In genomic region chr11:61074646-61075317, GRCm38 (mm10) we compare ENCODE assay signal across 20 mouse cellular contexts. TPM values are rescaled to one million over a fixed set of nuclear protein-coding genes. Genes with fewer than 3 reads are reported as not detected.
DNase-seq lines count a peak whose midpoint lies in the region; ATAC-seq and TF ChIP-seq lines count a peak whose summit lies in the region.
"Had no signal": no experiment of that assay in that cellular context is flagged by ENCODE, and none has a peak within 500 bp of the region (broad histone marks: within the 10 kb centered on the region; RNA-seq: fewer than 3 reads in every experiment).

No protein-coding gene starts in this region.

- TF ChIP-seq EP300 in MEL (IDR thresholded peaks at IDR 0.05; ENCODE audit: low read depth in 1 of 2, low read length in 2 of 2), result no peak
- TF ChIP-seq EP300 in liver, postnatal 0 days (IDR thresholded peaks at IDR 0.05; ENCODE audit: low read depth), result no peak
- no peak for TF ChIP-seq EP300 in lung, postnatal 0 days (IDR thresholded peaks at IDR 0.05)

- no peak overlapping the region for H3K4me3 ChIP-seq in MEL (ENCODE audit: control insufficient read depth in 1 of 2, insufficient read depth in 1 of 2, low read depth in 2 of 2, low read length in 2 of 2)
- no peak overlapping the region for H3K4me3 ChIP-seq in intestine, embryonic 16.5 days (ENCODE audit: low read length)
- 0 out of 2 replicates have a peak overlapping the region, but pooled peaks have one; percentile 4 for H3K4me3 ChIP-seq in liver, postnatal 0 days (ENCODE audit: low read depth, low read length)
- no peak overlapping the region for H3K4me3 ChIP-seq in lung, postnatal 0 days (ENCODE audit: low read depth, low read length)
- H3K4me3 ChIP-seq: forebrain, embryonic 13.5 days; hindbrain, embryonic 10.5 days; limb, embryonic 15.5 days had no signal

- no peak overlapping the region for H3K27ac ChIP-seq in MEL (ENCODE audit: control insufficient read depth, low read depth, low read length)
- no peak overlapping the region for H3K27ac ChIP-seq in intestine, embryonic 16.5 days (ENCODE audit: low read length)
- 0 out of 2 replicates have a peak overlapping the region, but pooled peaks have one; percentile 5 for H3K27ac ChIP-seq in liver, postnatal 0 days (ENCODE audit: low read depth)
- no peak overlapping the region for H3K27ac ChIP-seq in lung, postnatal 0 days (ENCODE audit: low read length)
- H3K27ac ChIP-seq: forebrain, embryonic 13.5 days; hindbrain, embryonic 10.5 days; kidney, postnatal 0 days; limb, embryonic 15.5 days had no signal

- peaks cover 4 to 10% of the 10 kb centered on the region in 2 experiments; a peak in 3 of 4 replicates for H3K4me1 ChIP-seq in MEL (ENCODE audit: control insufficient read depth in 1 of 2, insufficient read depth in 2 of 2, low read length in 2 of 2)
- peaks cover 8% of the 10 kb centered on the region; the same call in 1 of the 2 replicates for H3K4me1 ChIP-seq in intestine, embryonic 16.5 days (ENCODE audit: control insufficient read depth, insufficient read depth, low read length)
- H3K4me1 ChIP-seq in liver, postnatal 0 days (ENCODE audit: insufficient read depth), result peaks cover 16% of the 10 kb centered on the region; the same call in 1 of the 2 replicates
- H3K4me1 ChIP-seq in lung, postnatal 0 days (ENCODE audit: insufficient read depth, low read depth, low read length), result no peaks in the 10 kb centered on the region
- H3K4me1 ChIP-seq: forebrain, embryonic 13.5 days had no signal

- H3K4me2 ChIP-seq in intestine, embryonic 16.5 days (ENCODE audit: low read depth, low read length), result no peak overlapping the region
- H3K4me2 ChIP-seq in liver, postnatal 0 days (ENCODE audit: low read depth, low read length), result peak overlapping the region; percentile 49
- H3K4me2 ChIP-seq in lung, postnatal 0 days (replicated peaks; ENCODE audit: low read depth, low read length), result no peak overlapping the region
- H3K4me2 ChIP-seq: forebrain, embryonic 13.5 days; limb, embryonic 15.5 days; midbrain, embryonic 11.5 days had no signal

- TF ChIP-seq RAD21 in MEL (IDR thresholded peaks at IDR 0.05; ENCODE audit: low read depth, low read length), result no peak

- H3K9me3 ChIP-seq in MEL (replicated peaks; ENCODE audit: insufficient read depth, low read length), result no peaks in the 10 kb centered on the region
- no peaks in the 10 kb centered on the region for H3K9me3 ChIP-seq in intestine, embryonic 16.5 days (ENCODE audit: control insufficient read depth, low read length)
- H3K9me3 ChIP-seq in liver, postnatal 0 days (ENCODE audit: low read length), result no peaks in the 10 kb centered on the region
- no peaks in the 10 kb centered on the region for H3K9me3 ChIP-seq in lung, postnatal 0 days (ENCODE audit: low read length)
- H3K9me3 ChIP-seq: forebrain, embryonic 13.5 days; hindbrain, embryonic 10.5 days; limb, embryonic 15.5 days had no signal

- peak; percentile 58 for ATAC-seq in intestine, embryonic 16.5 days
- ATAC-seq in liver, postnatal 0 days, result peak; percentile 37; the same call in 1 of the 2 replicates
- ATAC-seq in lung, postnatal 0 days, result no peak
- ATAC-seq: forebrain, embryonic 13.5 days had no signal

- no peak for TF ChIP-seq POLR2A in MEL (IDR thresholded peaks at IDR 0.05; ENCODE audit: control insufficient read depth in 1 of 2, insufficient read depth in 1 of 2, low read depth in 1 of 2, low read length in 2 of 2, poor library complexity in 1 of 2)

- no peaks in the 10 kb centered on the region for H3K79me2 ChIP-seq in MEL (ENCODE audit: control insufficient read depth, insufficient read depth, low read length, poor library complexity)

- peaks cover 2 to 3% of the 10 kb centered on the region in 2 experiments; a peak in 3 of 4 replicates for H3K27me3 ChIP-seq in MEL (ENCODE audit: control insufficient read depth in 1 of 2, insufficient read depth in 2 of 2, low read length in 2 of 2)
- no peaks in the 10 kb centered on the region for H3K27me3 ChIP-seq in intestine, embryonic 16.5 days (replicated peaks; ENCODE audit: control insufficient read depth, insufficient read depth, low read length)
- no peaks in the 10 kb centered on the region for H3K27me3 ChIP-seq in liver, postnatal 0 days (ENCODE audit: insufficient read depth, low read length)
- H3K27me3 ChIP-seq in lung, postnatal 0 days (replicated peaks; ENCODE audit: insufficient read depth, low read length), result no peaks in the 10 kb centered on the region
- H3K27me3 ChIP-seq: forebrain, embryonic 13.5 days; limb, embryonic 15.5 days had no signal

- TF ChIP-seq CTCF in MEL (IDR thresholded peaks at IDR 0.05 in 2 of 3, conservative IDR thresholded peaks at IDR 0.05 in 1 of 3; ENCODE audit: control insufficient read depth in 1 of 3, insufficient read depth in 1 of 3, low read depth in 2 of 3, low read length in 3 of 3, poor library complexity in 1 of 3, severe bottlenecking in 1 of 3), result no peak
- no peak for TF ChIP-seq CTCF in liver, postnatal 0 days (IDR thresholded peaks at IDR 0.05; ENCODE audit: low read depth)
- no peak for TF ChIP-seq CTCF in lung, postnatal 0 days (IDR thresholded peaks at IDR 0.05)

- H3K36me3 ChIP-seq in MEL (ENCODE audit: control insufficient read depth in 1 of 2, insufficient read depth in 2 of 2, low read length in 2 of 2), result peaks cover 0 to 5% of the 10 kb centered on the region in 2 experiments; a peak in 1 of 4 replicates
- H3K36me3 ChIP-seq in intestine, embryonic 16.5 days (ENCODE audit: control insufficient read depth, insufficient read depth, low read length), result no peaks in the 10 kb centered on the region
- no peaks in the 10 kb centered on the region for H3K36me3 ChIP-seq in liver, postnatal 0 days (replicated peaks; ENCODE audit: insufficient read depth, low read length)
- H3K36me3 ChIP-seq in lung, postnatal 0 days (ENCODE audit: insufficient read depth, low read length), result no peaks in the 10 kb centered on the region
- H3K36me3 ChIP-seq: hindbrain, embryonic 10.5 days; limb, embryonic 15.5 days had no signal

- peak; percentile 23 for DNase-seq in gastrocnemius, postnatal 25 days
- DNase-seq in gastrocnemius, postnatal 10 days, result no peak
- peak; percentile 18 for DNase-seq in MEL (ENCODE audit: low read depth, low spot score)
- DNase-seq in liver, postnatal 0 days, result no peak
- no peak for DNase-seq in lung, postnatal 0 days (ENCODE audit: low spot score)
- no peak for DNase-seq in retina, postnatal 1 day
- DNase-seq in adrenal gland, postnatal 4 days (ENCODE audit: low spot score in 2 of 2), result no peak
- DNase-seq: adrenal gland, postnatal 14 days; cerebellum, adult 9-10 months; gastrocnemius, postnatal 14 days; kidney, adult 2 months; left cerebral cortex, postnatal 4 days; spleen, adult 18-20 months had no signal

- 0 out of 2 replicates have a peak overlapping the region, but pooled peaks have one; percentile 19 for H3K9ac ChIP-seq in MEL (ENCODE audit: control insufficient read depth, low read depth, low read length, poor library complexity, severe bottlenecking)
- no peak overlapping the region for H3K9ac ChIP-seq in intestine, embryonic 16.5 days (ENCODE audit: low read depth, low read length)
- H3K9ac ChIP-seq in liver, postnatal 0 days (replicated peaks), result no peak overlapping the region
- no peak overlapping the region for H3K9ac ChIP-seq in lung, postnatal 0 days (replicated peaks; ENCODE audit: low read depth)
- H3K9ac ChIP-seq: forebrain, embryonic 13.5 days; limb, embryonic 15.5 days had no signal

- WGBS in intestine, embryonic 16.5 days, result 60% methylated on average over 5 of the region's 5 CpGs
- WGBS in liver, postnatal 0 days (ENCODE audit: insufficient replicate concordance), result 71% methylated on average over 5 of the region's 5 CpGs
- WGBS in lung, postnatal 0 days, result 73% methylated on average over 5 of the region's 5 CpGs

TF ChIP-seq in MEL, 35 proteins besides CTCF, POLR2A, EP300 and RAD21 (continues in another document):
- TF ChIP-seq SIN3A (IDR thresholded peaks at IDR 0.05; ENCODE audit: low read length) (no peak), MAX (IDR thresholded peaks at IDR 0.05; ENCODE audit: low read length) (no peak), E2F4 (IDR thresholded peaks at IDR 0.05; ENCODE audit: borderline replicate concordance, low read depth, low read length) (no peak), SMC3 (IDR thresholded peaks at IDR 0.05; ENCODE audit: low read depth, low read length) (no peak), MAZ (IDR thresholded peaks at IDR 0.05; ENCODE audit: low read depth, low read length) (no peak; the same call in 1 of the 2 replicates), BHLHE40 (IDR thresholded peaks at IDR 0.05; ENCODE audit: borderline replicate concordance, low read depth, low read length) (no peak), ETS1 (IDR thresholded peaks at IDR 0.05; ENCODE audit: low read depth, low read length) (no peak), CHD1 (IDR thresholded peaks at IDR 0.05; ENCODE audit: low read depth, low read length) (no peak), MYB (IDR thresholded peaks at IDR 0.05; ENCODE audit: low read depth, low read length) (no peak), TCF12 (IDR thresholded peaks at IDR 0.05; ENCODE audit: low read depth, low read length) (no peak), NRF1 (IDR thresholded peaks at IDR 0.05; ENCODE audit: insufficient read depth, low read depth, low read length, poor library complexity, severe bottlenecking) (no peak), ZMIZ1 (IDR thresholded peaks at IDR 0.05; ENCODE audit: low read depth, low read length) (no peak)

RNA-seq across cellular contexts. Expression of gene Tnfrsf13b, which starts 51.8 kb away (rescaled TPM):
- under 1 TPM; 0.20 to 0.75 TPM for total RNA-seq in gastrocnemius, postnatal 25 days (2021)
- 1 to 10 TPM in 1 of 2 experiments, under 1 TPM in 1; 0.61 to 1.2 TPM for total RNA-seq in gastrocnemius, postnatal 10 days (2021)
- 7.7 and 11.9 TPM in 2 replicates for total RNA-seq in MEL (2012; rRNA removed)
- polyA plus RNA-seq in MEL (2012; ENCODE audit: insufficient read depth in 1 of 2, insufficient read length in 2 of 2, low read depth in 1 of 2, low replicate concordance in 2 of 2, missing spikeins in 1 of 2), result 10 to 100 TPM in 1 of 2 experiments, not detected in 1; 17.9 TPM
- polyA plus RNA-seq in intestine, embryonic 16.5 days (2015; fragmentation: Nextera tagmentation; extraction: Ambion mirVana), result 1.8 and 2.5 TPM in 2 replicates
- 8.1 and 9.4 TPM in 2 replicates for polyA plus RNA-seq in liver, postnatal 0 days (2015; fragmentation: Nextera tagmentation; extraction: Ambion mirVana)
- polyA plus RNA-seq in lung, postnatal 0 days (2015; fragmentation: Nextera tagmentation; extraction: Ambion mirVana), result 8.5 and 10.8 TPM in 2 replicates
- 1 to 10 TPM in 1 of 2 experiments, under 1 TPM in 1; 0.67 to 1.4 TPM for total RNA-seq in adrenal gland, postnatal 4 days (2021)

RNA-seq across cellular contexts. Expression of gene Kcnj12, which starts 52.4 kb away (rescaled TPM):
- total RNA-seq in gastrocnemius, postnatal 25 days (2021), result 10 to 100 TPM; 44.5 to 45.1 TPM
- 10 to 100 TPM; 21.6 to 33.9 TPM for total RNA-seq in gastrocnemius, postnatal 10 days (2021)
- not detected in 2 replicates for total RNA-seq in MEL (2012; rRNA removed)
- polyA plus RNA-seq in MEL (2012; ENCODE audit: insufficient read depth in 1 of 2, insufficient read length in 2 of 2, low read depth in 1 of 2, low replicate concordance in 2 of 2, missing spikeins in 1 of 2), result not detected
- polyA plus RNA-seq in intestine, embryonic 16.5 days (2015; fragmentation: Nextera tagmentation; extraction: Ambion mirVana), result 0.71 and 1.1 TPM in 2 replicates
- 0.18 TPM in 1 of 2 replicates, not detected in the other for polyA plus RNA-seq in liver, postnatal 0 days (2015; fragmentation: Nextera tagmentation; extraction: Ambion mirVana)
- 0.33 and 0.61 TPM in 2 replicates for polyA plus RNA-seq in lung, postnatal 0 days (2015; fragmentation: Nextera tagmentation; extraction: Ambion mirVana)
- total RNA-seq in adrenal gland, postnatal 4 days (2021), result 1 to 10 TPM; 3.5 to 3.6 TPM
- total RNA-seq: neutrophil, adult 5-6 weeks had no signal

Comparison
In these comparisons a context has a peak if more than half of its experiments do, and no peak if none do; other contexts are left out.
1. DNase-seq: peak in gastrocnemius, postnatal 25 days (single experiment) and MEL (single experiment); none in gastrocnemius, postnatal 10 days (single experiment), liver, postnatal 0 days (single experiment), lung, postnatal 0 days (single experiment), retina, postnatal 1 day (single experiment) and adrenal gland, postnatal 4 days (0 of 2).
2. RNA of gene Kcnj12, which starts 52.4 kb away (total RNA-seq): 44.5 to 45.1 TPM in gastrocnemius, postnatal 25 days and 21.6 to 33.9 TPM in gastrocnemius, postnatal 10 days; 3.5 to 3.6 TPM in adrenal gland, postnatal 4 days and not detected in MEL; every median in the first group is over 4 times any median in the second.